Mouse (Mus musculus): ENCODE measurements at regions not wholly inside any gene's neighbourhood (a gene's known extent, or its start where the extent isn't known, plus 50 kb on each side); places are given as distances from the start of the nearest gene placed in this dataset.
A peak's percentile ranks its signal among the peaks of the same experiment; 100 is the strongest.

DNA sequence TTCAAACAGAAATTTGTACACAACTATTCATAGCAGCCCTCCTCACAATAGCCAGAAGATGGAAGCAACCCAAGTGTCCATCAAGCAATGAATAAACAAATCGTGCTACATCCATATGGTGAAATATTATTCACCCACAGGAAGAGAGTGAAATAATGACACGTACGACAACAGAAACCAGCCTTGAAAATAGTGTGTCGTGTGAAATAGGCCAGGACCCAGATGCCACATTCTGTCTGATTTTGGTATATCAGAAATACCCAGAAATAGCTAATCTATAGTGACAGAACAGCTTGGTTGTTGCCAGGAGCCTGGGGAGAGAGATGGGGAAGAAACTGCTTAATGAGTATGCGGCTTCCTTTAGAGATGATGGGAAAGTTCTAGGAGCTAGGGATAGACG is 58.3 kb upstream of the Boc start:
- Histone ChIP-seq H3K27ac (ENCODE audit: insufficient read depth, low read length) (peak overlapping the region; percentile 27; the same call in 1 of the 2 replicates), H3K4me1 (ENCODE audit: control insufficient read depth, insufficient read depth, low read length) (no peaks in the 10 kb centered on the region), H3K4me3 (ENCODE audit: insufficient read depth, low read length) (no peak overlapping the region)
- TF ChIP-seq POLR2A (IDR thresholded peaks at IDR 0.05; ENCODE audit: low read depth, low read length), result no peak
- no peak for TF ChIP-seq CTCF (IDR thresholded peaks at IDR 0.05; ENCODE audit: borderline replicate concordance, insufficient read depth, low read length)

DNA sequence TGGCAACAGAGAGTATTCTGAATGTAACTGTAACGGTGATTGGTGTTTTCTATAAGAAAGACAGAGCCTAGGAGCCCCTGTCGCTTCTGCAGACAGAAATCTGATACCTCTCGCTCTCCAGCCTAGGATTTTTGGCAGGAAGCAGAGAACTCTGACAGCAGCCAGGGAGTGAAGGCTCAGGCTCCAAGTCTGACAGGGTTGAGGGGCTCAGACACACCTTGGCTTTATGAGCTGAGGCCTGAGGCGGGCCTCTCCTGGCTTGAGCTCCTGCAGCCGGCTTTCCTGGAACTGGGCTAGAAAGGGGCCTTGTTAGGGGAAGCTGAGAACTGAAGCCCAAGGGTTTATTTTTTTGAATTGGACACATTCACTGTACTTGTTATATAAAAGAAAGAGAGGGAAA is 57.7 kb upstream of the Boc start:
- H3K27ac ChIP-seq (ENCODE audit: insufficient read depth, low read length), result peak overlapping the region; percentile 42; the same call in 1 of the 2 replicates
- no peak overlapping the region for H3K4me3 ChIP-seq (ENCODE audit: insufficient read depth, low read length)
- TF ChIP-seq CTCF (IDR thresholded peaks at IDR 0.05; ENCODE audit: borderline replicate concordance, insufficient read depth, low read length), result no peak
- TF ChIP-seq POLR2A (IDR thresholded peaks at IDR 0.05; ENCODE audit: low read depth, low read length), result no peak
- no peaks in the 10 kb centered on the region for H3K4me1 ChIP-seq (ENCODE audit: control insufficient read depth, insufficient read depth, low read length)

DNA sequence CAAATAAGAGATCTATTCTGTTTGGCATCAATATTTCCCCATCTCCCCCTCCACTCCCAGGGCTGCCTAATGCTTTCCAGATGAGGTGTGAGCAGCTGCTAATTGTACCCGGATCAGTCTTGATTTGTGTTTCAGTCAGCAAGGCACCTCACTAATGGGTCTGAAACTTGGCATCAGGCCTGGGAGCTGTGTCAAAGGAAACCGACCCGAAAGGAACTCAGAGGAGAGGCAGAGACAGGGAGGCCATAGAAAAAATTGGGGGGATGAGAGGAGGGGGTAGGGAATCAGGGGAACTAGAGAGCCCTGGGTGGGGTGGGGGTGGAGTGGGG is 57.1 kb upstream of the Boc start:
- Histone ChIP-seq H3K27ac (ENCODE audit: insufficient read depth, low read length) (peak overlapping the region; percentile 41; the same call in 1 of the 2 replicates), H3K4me1 (ENCODE audit: control insufficient read depth, insufficient read depth, low read length) (no peaks in the 10 kb centered on the region), H3K4me3 (ENCODE audit: insufficient read depth, low read length) (no peak overlapping the region)
- TF ChIP-seq CTCF (IDR thresholded peaks at IDR 0.05; ENCODE audit: borderline replicate concordance, insufficient read depth, low read length) (no peak), POLR2A (IDR thresholded peaks at IDR 0.05; ENCODE audit: low read depth, low read length) (no peak)

DNA sequence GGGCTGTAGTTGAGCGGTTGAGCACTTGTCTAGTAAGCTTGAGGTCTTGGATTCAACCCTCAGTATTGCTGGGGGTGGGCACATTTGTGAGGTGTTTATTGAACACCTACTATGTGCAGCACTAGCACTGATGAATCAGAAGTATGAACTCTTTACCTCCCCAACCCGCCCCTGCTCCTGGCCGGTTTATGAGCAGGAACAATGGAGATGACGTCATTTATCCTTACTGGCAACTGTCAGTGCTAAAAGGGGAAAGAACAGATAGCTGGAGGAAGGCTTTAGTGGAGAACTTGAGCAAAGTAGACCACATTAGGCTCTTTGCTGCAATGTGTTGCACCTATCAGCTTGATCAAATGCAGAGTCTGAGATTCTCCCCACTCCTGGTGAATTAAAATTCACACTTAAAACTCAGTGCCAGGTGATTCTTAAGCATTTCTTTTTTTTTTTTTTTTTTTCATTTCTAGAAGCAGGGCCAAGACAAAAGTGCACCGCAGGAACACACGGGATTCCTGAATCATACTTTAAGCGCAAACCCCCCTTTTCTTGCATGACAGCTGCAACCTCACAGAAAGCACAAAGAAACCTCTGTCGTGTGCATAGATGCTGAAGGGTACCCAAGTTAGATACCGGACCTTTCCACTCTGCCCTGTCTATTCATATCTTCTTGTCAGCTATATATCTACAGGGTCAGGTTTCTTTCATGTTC is 56.6 kb upstream of the Boc start:
- Histone ChIP-seq H3K4me1 (ENCODE audit: control insufficient read depth, insufficient read depth, low read length) (no peaks in the 10 kb centered on the region), H3K27ac (ENCODE audit: insufficient read depth, low read length) (peak overlapping the region; percentile 41; the same call in 1 of the 2 replicates), H3K4me3 (ENCODE audit: insufficient read depth, low read length) (no peak overlapping the region)
- no peak; the same call in 1 of the 2 replicates for TF ChIP-seq POLR2A (IDR thresholded peaks at IDR 0.05; ENCODE audit: low read depth, low read length)
- no peak for TF ChIP-seq CTCF (IDR thresholded peaks at IDR 0.05; ENCODE audit: borderline replicate concordance, insufficient read depth, low read length)

DNA sequence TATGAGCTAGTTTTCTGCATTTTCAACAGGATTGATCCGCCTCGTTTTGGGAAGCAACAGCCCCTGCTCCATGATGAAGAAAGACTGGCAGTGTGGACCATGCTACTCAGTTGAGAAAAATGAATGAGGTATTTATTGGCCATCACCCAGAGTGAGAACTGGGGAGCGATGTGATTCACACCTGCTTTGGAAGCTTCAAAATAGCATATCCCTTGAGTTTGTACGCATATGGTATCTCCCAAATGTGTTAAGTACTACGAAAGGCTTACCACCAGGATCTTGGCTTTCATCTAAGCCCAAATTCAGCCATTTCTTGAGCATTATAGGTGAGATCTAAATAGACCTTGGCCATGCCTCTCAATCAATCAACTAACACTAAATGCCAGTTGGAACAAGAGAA is 55.5 kb upstream of the Boc start:
- H3K4me3 ChIP-seq (ENCODE audit: insufficient read depth, low read length), result no peak overlapping the region
- TF ChIP-seq CTCF (IDR thresholded peaks at IDR 0.05; ENCODE audit: borderline replicate concordance, insufficient read depth, low read length) (no peak), POLR2A (IDR thresholded peaks at IDR 0.05; ENCODE audit: low read depth, low read length) (no peak)
- H3K4me1 ChIP-seq (ENCODE audit: control insufficient read depth, insufficient read depth, low read length), result no peaks in the 10 kb centered on the region
- H3K27ac ChIP-seq (ENCODE audit: insufficient read depth, low read length), result no peak overlapping the region

DNA sequence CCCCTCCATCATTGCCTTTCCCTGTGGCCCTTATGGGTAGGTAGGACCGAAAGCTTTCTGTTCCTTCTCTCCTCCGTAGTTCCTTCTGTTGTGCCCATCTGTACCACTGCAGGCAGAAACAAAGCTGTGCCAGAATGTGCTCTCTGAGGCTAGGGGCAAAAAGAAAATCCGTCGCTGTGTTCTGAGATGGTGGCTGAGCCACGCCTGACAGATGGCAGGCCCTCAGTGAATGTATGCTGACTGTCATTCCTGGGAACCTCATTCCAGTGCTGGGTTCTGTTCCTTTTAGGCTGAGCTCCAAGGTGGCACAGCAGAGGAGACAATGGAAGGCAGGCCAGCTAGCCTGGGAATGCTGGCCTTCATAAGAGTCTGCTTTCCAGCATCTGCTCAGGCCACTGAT is 54.0 kb upstream of the Boc start:
- Histone ChIP-seq H3K4me1 (ENCODE audit: control insufficient read depth, insufficient read depth, low read length) (no peaks in the 10 kb centered on the region), H3K4me3 (ENCODE audit: insufficient read depth, low read length) (no peak overlapping the region), H3K27ac (ENCODE audit: insufficient read depth, low read length) (no peak overlapping the region)
- TF ChIP-seq CTCF (IDR thresholded peaks at IDR 0.05; ENCODE audit: borderline replicate concordance, insufficient read depth, low read length) (no peak), POLR2A (IDR thresholded peaks at IDR 0.05; ENCODE audit: low read depth, low read length) (no peak)

DNA sequence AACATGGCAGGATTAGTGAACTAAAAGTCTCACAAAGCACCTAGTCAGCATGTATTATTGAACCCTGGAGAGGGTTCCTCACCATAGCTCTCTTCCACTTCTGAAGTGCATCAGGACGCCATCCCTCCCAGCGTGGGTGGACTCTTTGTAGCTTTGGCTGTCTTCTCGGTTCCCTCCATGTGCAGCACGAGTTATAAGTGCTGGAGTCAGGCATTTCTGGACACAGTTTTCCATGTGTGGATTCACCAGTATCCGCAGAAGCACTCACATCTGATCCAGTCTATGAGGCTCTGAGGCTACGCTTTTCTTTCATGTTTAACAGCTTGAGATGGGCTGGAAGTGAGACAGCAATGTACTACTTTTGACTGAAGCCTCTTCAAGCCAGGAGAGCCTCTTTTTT is 52.8 kb upstream of the Boc start:
- H3K4me1 ChIP-seq (ENCODE audit: control insufficient read depth, insufficient read depth, low read length), result no peaks in the 10 kb centered on the region
- TF ChIP-seq POLR2A (IDR thresholded peaks at IDR 0.05; ENCODE audit: low read depth, low read length), result no peak
- no peak for TF ChIP-seq CTCF (IDR thresholded peaks at IDR 0.05; ENCODE audit: borderline replicate concordance, insufficient read depth, low read length)
- no peak overlapping the region for H3K27ac ChIP-seq (ENCODE audit: insufficient read depth, low read length)
- no peak overlapping the region for H3K4me3 ChIP-seq (ENCODE audit: insufficient read depth, low read length)

DNA sequence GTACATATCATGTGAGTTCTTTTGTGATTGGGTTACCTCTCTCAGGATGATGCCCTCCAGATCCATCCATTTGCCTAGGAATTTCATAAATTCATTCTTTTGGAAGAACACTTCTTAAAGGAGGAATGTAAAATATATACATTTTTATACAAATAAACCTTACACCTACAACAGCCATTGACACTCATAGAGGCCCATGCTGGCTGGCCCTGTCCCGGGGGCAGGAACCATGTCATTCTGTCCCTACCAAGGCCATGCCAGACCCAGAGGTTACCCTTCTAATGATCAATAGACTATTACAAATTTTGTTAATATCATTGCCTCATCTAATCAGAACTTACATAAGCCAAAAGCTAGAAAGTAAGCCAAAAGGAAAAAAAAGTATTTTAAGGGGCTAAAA is 49.9 kb upstream of the Boc start:
- TF ChIP-seq POLR2A (IDR thresholded peaks at IDR 0.05; ENCODE audit: low read depth, low read length) (no peak), CTCF (IDR thresholded peaks at IDR 0.05; ENCODE audit: borderline replicate concordance, insufficient read depth, low read length) (no peak)
- Histone ChIP-seq H3K4me3 (ENCODE audit: insufficient read depth, low read length) (no peak overlapping the region), H3K27ac (ENCODE audit: insufficient read depth, low read length) (no peak overlapping the region), H3K4me1 (ENCODE audit: control insufficient read depth, insufficient read depth, low read length) (no peaks in the 10 kb centered on the region)
